Mouse (Mus musculus) B cell, adult 2 months (primary cell): ENCODE data around the gene Slc11a2.

Experiments
- DNase-seq, 2 experiments: peaks; one replicate each; pipeline ENCODE4 v3.0.0; 2022

The Slc11a2 gene

DNA sequence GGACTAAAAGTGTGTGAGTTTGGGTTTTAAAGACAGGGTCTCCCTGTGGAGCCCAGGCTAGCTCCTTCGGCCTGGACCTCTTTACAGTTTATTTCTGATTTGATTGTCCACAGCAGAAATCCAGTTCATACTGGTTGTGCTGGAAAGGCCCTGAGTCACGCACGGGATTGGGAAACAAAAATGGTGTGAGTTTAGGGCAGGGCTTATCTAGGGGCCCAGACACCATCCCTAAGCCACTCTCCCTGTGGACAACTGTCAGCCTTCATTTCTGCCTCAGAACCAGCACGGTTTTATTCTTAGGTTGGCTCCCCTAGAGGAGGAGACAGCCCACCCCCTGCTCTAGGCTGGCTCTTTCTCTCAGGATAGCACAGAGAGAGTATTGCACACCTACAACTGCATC, 8.4 kb upstream of the Slc11a2 start:
- no peak for DNase-seq

GRCm38 (mm10) chr15:100429959-100430565, 5.2 kb upstream of the Slc11a2 start:
- no peak for DNase-seq

GRCm38 (mm10) chr15:100428296-100428905, 3.5 kb upstream of the Slc11a2 start:
- DNase-seq = no peak

GRCm38 (mm10) chr15:100423916-100424315, 956 bp downstream of the Slc11a2 start:
- DNase-seq = peak; percentile 13 to 18

DNA sequence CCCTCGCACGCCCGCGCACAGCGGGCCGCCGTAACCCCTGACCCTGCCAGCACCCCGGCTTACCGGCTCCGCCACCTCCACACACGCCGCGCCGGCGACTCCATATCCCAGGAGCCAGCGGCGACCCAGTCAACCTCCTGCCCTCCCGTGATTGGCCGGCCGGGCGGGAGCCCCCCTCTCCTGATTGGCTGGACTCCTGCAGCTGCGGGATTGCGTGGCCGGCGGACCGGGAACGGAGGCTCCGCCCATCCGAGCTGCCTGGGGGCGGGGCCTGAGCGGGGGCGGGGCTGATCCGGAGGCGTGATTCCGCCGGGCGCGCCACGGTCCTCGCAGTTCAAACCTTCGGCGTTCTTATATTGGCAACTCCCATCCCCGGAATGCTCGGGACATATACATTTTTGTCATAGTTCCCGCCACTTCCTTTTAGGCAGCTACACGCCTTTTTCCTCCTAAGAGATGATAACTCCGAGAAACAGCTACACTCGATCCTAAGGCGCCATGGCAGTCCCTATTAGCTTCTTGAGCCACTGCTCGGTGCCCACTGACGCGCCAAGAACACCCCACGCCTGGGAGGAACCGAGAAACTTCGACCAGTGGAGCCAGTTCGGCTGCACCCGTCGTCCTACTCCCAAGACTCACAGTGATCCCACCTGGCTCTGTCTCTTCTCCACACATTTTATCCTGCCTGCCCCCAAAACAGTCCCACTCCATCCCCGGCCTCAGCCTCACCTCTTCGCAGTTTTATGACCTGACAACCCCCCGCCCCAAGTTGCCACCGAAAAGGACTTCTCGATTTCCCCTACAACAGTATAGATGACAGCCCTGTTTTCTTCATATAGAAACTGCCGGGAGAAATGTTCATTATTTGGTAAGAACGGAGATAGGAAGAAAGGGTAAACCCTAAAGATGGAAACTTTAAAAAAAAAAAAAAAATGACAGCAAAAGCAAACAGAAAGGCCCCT, 1.7 kb downstream of the Slc11a2 start:
- peak; percentile 89 for DNase-seq

DNA sequence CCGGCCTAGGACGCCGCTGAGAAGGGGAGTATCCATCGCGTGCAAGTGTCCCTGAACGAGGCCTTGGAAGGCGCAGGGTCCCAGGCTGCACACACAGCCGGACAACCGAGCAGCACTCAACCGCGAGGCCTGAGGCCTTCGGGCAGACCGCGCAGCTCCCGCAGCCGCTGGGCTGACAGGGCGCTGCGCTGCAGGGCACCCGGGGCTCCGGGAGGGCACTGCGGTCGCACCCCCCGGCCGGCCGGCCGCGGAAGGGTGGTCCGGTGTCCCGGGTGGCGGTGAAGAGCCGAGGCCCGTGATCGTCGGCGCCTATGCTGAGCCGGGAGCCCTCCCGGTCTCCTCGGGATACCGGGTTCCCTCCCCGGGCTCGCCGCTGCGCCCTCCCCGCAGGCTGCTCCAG, 2.4 kb downstream of the Slc11a2 start:
- no peak for DNase-seq

DNA sequence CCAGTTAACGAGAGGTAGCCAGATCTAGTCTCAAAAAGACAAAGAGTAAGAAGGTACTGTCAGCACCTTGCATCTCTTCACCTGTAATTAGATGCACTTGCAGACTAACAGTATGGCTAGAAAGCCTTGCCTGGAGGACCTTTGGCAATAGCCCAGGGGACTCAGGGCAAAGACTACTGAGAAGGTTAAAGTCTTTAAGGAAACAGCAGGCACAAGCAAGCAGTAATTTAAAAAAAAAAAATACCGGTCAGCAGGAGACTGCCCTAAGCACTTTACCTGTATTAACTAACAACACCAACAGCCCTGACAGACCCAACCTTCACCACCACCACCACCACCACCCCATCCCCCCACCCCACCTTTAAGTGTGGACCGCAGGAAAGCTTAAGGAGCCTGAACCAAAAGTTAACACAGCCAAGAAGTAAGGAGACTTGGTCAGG, 3.1 kb downstream of the Slc11a2 start, which contains the start of gene Gm5475:
Gene Gm5475 (plus strand): TSS at position 390 of the 440 bp plus-strand sequence.
- DNase-seq = peak in 1 of 2 experiments; percentile 3

DNA sequence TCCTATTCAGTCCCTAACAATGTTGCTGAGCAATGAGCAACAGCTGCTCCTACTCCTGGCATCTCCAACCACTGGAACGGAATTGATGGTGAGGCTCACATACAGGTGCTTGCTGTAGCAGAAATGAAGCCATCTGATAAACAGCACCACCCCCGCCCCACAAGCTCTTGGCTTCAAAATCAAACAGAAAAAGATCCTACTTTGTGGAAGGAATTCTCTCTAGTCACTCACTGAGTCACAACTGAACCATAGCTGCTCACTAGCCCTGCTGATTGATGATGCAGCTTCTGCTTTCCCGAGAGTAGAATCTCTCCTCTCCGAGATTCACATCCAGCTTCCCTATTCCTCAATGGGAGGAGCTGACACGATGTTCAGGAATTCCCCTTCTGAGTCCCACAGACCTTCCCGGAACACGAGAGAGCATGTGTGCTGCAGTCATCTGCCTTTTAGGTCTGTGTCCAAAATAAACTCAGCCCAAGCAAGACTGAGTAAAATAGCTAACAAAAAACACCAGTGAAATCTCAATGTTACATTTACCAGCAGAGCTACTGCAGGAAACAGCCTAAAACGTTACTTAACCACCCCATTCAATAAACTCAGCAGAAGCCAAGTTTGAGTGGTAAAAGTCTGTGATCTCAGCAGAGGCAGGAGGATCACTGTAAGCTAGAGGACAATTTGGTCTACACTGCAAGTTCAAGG, 3.7 kb downstream of the Slc11a2 start:
- no peak for DNase-seq

- no peak for DNase-seq
Measured at GRCm38 (mm10) chr15:100419901-100420745, 4.7 kb downstream of the Slc11a2 start.

DNA sequence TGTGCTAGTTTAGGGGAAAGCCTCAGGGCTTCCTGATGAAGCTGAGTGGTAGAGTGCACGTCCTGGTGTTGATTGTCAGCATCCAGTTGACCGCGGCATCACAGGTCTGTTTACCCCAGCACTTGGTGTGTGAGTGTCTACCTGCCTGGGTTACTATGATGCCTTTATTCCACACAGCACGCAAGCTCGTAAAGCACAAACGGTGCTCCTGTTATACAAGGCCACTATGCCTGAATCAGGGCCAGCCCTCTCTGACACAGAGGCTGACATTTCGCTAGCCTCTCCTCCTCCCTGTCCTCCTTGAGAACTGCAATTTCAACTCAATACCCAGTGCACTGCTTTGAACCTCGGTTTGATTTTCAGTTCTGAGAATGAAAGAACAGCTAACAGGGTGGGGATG, 5.6 kb downstream of the Slc11a2 start:
- DNase-seq = no peak

DNA sequence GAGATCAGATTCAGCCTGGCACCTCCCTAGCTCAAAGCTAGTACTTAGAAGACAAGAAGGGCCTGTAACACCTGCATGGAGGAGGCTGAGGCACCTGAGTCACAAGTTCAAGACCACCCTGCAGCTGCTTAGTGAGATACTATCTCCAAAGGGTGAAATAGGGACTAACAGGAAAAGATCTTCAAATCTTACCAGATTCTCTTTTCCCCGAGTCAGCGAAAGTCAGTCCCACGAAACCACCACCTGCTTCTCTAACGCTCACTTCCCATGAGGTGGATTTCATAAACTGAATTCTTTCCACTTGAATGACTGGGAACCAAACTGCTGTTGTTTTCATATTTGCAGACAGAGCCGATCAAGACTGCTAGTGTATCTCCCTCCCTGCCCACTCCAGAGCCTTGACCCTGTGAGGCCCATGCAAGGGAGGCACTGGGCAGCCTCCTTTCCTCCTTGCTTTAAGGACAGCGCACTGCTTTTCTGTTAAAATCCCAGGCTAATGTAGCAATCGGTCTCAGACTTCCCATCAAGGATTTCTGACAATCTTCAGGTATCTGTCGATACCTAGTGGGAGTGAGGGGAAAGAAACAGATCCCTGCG, 6.9 kb downstream of the Slc11a2 start:
- DNase-seq = no peak

DNA sequence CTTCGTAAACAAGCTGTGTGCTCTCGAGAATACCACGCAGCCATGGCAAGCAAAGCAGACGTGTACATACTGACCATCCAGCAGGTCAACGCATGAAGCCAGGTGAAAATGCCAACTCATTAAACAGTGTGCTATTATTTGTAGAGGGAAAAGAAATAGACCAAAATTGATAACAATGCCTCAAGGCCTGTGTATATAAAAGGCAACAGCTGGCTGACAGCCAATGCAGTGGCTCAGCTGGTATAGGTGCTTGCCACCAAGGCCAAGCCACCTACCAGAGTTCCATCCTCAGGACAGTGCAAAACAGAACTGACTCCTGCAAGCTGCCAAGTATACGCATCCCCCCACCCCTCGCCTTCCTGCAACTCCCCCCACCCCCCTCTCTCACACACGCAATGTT, 9.2 kb downstream of the Slc11a2 start:
- DNase-seq = no peak

DNA sequence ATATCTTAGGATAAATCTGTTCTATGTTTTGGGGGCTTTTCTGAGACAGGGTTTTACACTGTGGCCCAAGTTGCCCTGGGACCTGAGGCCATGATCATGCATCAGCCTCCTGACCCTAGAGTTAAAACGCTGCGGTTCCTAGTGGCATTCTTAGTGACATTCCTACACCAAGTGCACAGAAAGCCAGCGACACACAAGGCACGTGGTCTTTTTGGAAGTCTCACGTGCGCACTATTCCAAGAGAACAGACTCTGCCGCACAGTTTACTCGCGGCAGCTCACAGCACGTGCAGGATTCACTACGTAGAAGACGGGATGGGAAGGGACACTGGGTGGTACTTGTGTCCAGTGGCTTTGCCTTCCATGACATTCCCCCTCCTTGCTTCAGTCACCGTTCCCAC, 9.9 kb downstream of the Slc11a2 start:
- DNase-seq = no peak

GRCm38 (mm10) chr15:100414011-100414410, 10.9 kb downstream of the Slc11a2 start:
- no peak for DNase-seq

DNA sequence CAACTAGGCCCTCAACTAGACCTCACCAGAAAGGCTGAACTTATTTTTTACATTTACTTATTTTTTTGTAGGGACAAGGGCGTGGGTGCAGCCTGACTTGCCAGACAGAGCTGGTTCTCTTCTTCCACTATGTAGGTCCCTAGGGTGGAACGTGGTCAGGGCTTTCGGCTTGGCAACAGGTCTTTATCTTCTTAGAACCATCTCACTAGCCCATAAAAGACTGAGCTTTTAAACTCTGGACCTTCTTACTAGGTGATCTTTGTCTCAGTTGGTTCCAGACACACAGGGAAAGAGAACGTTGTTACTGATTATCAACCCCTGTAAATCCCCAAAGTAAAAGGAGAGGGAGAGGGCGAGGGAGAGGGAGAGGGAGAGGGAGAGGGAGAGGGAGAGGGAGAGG, 11.6 kb downstream of the Slc11a2 start:
- DNase-seq = no peak

- no peak for DNase-seq
Measured at GRCm38 (mm10) chr15:100411731-100412130, 13.1 kb downstream of the Slc11a2 start.

DNA sequence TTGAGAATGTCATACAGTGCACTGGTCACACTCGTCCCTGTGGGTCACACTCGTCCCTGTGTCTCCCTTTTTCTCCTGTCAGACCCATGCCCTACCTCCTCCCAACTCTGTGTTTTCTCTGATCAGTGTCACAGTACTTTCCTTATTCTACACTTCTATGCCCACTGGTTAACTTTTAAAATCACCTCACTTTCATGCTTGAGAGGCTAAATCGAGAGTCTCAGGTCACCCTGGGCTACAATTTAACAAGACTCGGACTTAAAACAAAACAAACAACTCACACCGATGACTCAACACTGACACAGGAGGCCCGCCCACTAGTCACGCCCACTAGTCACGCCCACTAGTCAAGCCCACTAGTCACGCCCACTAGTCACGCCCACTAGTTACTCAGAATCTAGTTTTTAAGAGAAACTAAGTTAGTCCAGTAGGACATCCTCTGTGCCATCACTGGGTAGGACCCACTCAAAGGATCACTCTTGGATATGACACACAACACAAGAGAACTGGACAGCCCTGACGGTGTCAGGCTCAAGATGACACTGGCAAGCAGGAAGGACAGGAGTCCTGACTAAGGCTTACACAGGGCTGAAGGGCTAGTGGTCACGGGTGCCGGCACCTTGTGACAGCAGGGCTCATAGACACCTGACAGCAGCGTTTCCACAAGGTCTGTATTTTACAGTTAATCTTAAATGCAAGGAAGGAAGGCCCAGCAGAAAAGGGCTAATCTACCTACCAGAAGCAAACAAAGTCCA, 13.8 kb downstream of the Slc11a2 start:
- peak; percentile 35 to 46 for DNase-seq

DNA sequence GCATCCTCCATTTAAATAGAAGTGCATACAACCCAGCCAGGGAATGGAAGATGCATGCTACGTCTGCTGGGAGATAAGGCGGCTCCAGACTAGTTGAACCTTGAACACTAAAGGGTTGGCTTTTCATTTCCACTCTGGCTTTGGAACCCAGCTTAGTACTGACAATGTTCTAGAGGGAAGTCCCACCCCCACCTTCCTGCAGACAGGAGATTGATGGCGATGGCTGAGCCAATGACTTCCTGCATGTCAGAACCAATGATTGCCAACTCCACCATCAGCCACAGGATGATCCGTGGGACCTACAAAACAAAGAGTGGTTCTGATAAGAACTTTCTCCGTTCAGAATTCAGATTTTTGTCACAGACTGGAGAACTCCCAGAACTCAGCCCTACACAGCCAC, 18.8 kb downstream of the Slc11a2 start:
- DNase-seq = no peak

DNA sequence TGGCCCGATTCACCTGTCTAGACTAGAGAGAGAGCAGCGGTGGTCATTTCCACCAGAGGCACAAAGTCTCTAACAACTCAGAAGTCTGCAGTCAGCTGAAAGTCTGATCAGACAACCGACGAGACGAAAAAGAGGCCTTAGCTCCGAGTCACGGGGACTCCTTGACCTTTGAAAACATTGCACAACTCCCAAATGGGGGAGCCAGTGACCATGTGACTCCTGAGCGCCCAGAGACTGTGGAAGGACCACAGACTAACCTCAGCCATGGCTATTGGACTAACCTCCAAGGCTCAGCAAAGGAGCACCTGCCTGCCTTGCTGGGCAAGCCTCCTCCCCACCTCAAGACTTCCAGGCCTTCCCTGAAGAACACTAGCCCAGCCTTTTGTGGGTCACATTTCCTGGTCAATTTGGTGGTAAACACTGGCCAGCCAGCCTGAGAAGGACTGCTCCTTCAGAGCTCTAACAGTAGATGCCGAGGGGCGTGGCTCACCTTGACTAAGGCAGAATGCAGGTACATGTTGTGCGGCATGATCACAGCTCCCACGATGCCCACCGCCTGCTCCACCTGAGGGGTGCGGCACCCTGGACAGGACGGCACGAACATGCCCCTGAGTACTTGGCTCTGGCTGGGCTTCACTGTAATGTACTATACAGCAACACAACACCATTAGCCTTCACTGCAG, 21.4 kb downstream of the Slc11a2 start:
- no peak for DNase-seq

- DNase-seq = no peak
Measured at GRCm38 (mm10) chr15:100402798-100403197, 22.1 kb downstream of the Slc11a2 start.
